Mouse (Mus musculus) fat pad, adult 2 months (tissue): ENCODE data around the gene Bnip3.

Experiments used
- DNase-seq: peaks from one replicate; pipeline ENCODE4 v3.0.0-alpha.2; 2011; ENCODE audit warnings: low read depth, low spot score; ENCODE audit errors: extremely low read depth

The Bnip3 gene

GRCm38 (mm10) chr7:138845544-138846391 is 63.6 kb downstream of the Bnip3 start, which contains the start of the genes Ppp2r2d and Mapk1ip1:
TSS of gene Ppp2r2d (plus strand) at chr7:138846079.
TSS of gene Mapk1ip1 (minus strand) at chr7:138846273.
- peak; percentile 63 for DNase-seq

DNA sequence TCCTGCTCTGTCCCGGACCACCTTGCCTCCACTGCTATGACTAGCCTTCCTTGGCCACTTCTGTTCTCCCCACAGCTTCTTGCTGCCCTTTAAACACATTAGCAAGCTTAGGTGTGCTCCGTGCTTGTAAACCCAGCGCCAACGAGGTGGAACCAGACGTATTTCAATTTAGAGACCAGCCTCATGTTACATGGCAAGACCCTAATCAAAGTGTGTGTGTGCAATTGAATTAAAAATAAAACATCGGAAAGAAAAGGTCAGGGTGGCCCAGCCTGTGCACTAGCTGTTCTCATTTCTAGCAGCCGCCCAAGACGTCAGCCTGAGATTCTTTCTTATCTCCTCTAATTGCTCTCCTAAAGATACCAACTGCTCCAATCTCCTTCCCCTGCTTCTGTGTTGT is 64.2 kb downstream of the Bnip3 start:
- DNase-seq = no peak

DNA sequence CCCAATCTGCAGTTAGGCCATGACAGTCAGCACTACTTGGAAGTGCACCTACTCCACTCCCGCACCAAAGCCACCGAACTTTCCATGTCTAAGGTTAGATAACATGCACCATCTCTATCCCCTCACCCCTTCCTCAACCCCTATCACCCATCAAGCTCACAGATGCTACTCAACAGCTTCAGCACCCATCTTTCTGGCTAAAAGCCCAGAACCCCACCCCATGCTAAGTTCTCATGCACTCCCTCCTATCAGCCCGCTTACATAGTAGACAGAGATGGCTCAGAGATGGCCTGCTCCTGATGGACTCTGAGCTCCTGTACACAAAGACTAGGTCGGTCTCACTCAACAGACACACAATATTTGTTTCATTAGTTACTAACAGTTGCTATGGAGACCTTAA is 65.9 kb downstream of the Bnip3 start:
- DNase-seq = no peak

GRCm38 (mm10) chr7:138841436-138842151 is 67.7 kb downstream of the Bnip3 start:
- no peak for DNase-seq
